Mouse (Mus musculus): ENCODE measurements around the gene A230050P20Rik.

- no peak for TF ChIP-seq POLR2A (IDR thresholded peaks at IDR 0.05; ENCODE audit: extremely low read depth, insufficient read depth, low read length)
- TF ChIP-seq CTCF (IDR thresholded peaks at IDR 0.05; ENCODE audit: extremely low read depth, insufficient read depth, low read length): no peak
Measured at GRCm38 (mm10) chr9:20923258-20923657, 54.8 kb downstream of the A230050P20Rik start.

Data from cortical plate, adult 2 months (tissue).